Mouse (Mus musculus) liver, embryonic 14.5 days (tissue): ENCODE measurements around the gene Stambp. TPM values are rescaled to one million over a fixed set of nuclear protein-coding genes. Genes with fewer than 3 reads are reported as not detected.

Experiments used
- ATAC-seq: fragments of 200-750 bp; cut with Nextera tagmentation; 2 replicates; pipeline ENCODE4 v1.8.0; 2017; ENCODE audit warnings: moderate number of reproducible peaks, mild to moderate bottlenecking, moderate library complexity; ENCODE audit not compliant: insufficient read depth
- DNase-seq, 3 experiments: peaks; one replicate each; pipeline ENCODE4 v3.0.0-alpha.2; 2012 to 2013; ENCODE audit warnings: low read depth in 3 of 3, low spot score in 3 of 3
- H3K27ac ChIP-seq: fragments of 300-500 bp; sonication (generic); 2 replicates; pipeline ENCODE4 v1.5.1; 2014; ENCODE audit warnings: moderate library complexity, mild to moderate bottlenecking, control low read depth, inconsistent platforms
- H3K27me3 ChIP-seq: fragments of 300-500 bp; sonication (generic); 2 replicates; pipeline ENCODE4 v1.6.1; 2014; ENCODE audit warnings: mild to moderate bottlenecking, low read length, moderate library complexity; ENCODE audit not compliant: control insufficient read depth, insufficient read depth
- H3K36me3 ChIP-seq: fragments of 300-500 bp; sonication (generic); replicated peaks from 2 replicates; pipeline ENCODE4 v1.6.1; 2014; ENCODE audit warnings: low read depth; ENCODE audit not compliant: control insufficient read depth, insufficient read depth
- H3K4me1 ChIP-seq, 2 experiments: fragments of 200-500 bp in 1 of 2; fragments of 300-500 bp in 1 of 2; sonication (generic) in 1 of 2; replicated peaks; 2 replicates each; pipeline ENCODE4 v1.6.1; 2012 to 2014; ENCODE audit warnings: antibody characterized with exemption in 1 of 2, inconsistent platforms in 1 of 2, low read length in 1 of 2; ENCODE audit not compliant: control insufficient read depth in 2 of 2, insufficient read depth in 2 of 2
- H3K4me2 ChIP-seq: fragments of 300-500 bp; sonication (generic); 2 replicates; pipeline ENCODE4 v1.6.1; 2014; ENCODE audit warnings: low read depth, mild to moderate bottlenecking, control low read depth, moderate library complexity
- H3K4me3 ChIP-seq, 2 experiments: fragments of 200-500 bp in 1 of 2; fragments of 300-500 bp in 1 of 2; sonication (generic) in 1 of 2; 2 replicates each; pipeline ENCODE4 v1.5.1; 2012 to 2014; ENCODE audit warnings: low read depth in 2 of 2, low read length in 2 of 2, mild to moderate bottlenecking in 2 of 2, control low read depth in 1 of 2, inconsistent platforms in 1 of 2, moderate library complexity in 1 of 2; ENCODE audit not compliant: insufficient read depth in 1 of 2
- H3K9ac ChIP-seq: fragments of 300-500 bp; sonication (generic); replicated peaks from 2 replicates; pipeline ENCODE4 v1.6.1; 2014; ENCODE audit warnings: mild to moderate bottlenecking, control low read depth, moderate library complexity
- H3K9me3 ChIP-seq: fragments of 300-500 bp; sonication (generic); 2 replicates; pipeline ENCODE4 v1.6.1; 2016; ENCODE audit warnings: low read length, mixed read lengths; ENCODE audit not compliant: control insufficient read depth
- CTCF ChIP-seq: IDR thresholded peaks from 2 replicates; pipeline ENCODE4 v1.5.1; 2016; ENCODE audit warnings: antibody characterized with exemption, low read depth, control low read depth
- EP300 ChIP-seq: IDR thresholded peaks from 2 replicates; pipeline ENCODE4 v1.6.1; 2016; ENCODE audit warnings: antibody characterized with exemption, low read depth
- WGBS: fragments of 180-500 bp; shearing (Covaris S2); extraction: QIAGEN DNeasy Blood & Tissue Kit; methylation state at CpG from one replicate; pipeline ENCODE4 v1.1.7; 2014; ENCODE audit not compliant: insufficient replicate concordance; 5-methylcytosine and 5-hydroxymethylcytosine counted together
- polyA plus RNA-seq, 2 experiments: library from polyadenylated mRNA; depleted of rRNA in 1 of 2; stranded (reverse) in 1 of 2; unstranded in 1 of 2; fragments of >200 nt; fragmentation: Nextera tagmentation in 1 of 2; extraction: Ambion mirVana in 1 of 2; gene quantifications; 2 replicates each; pipeline versions ENCODE4 v1.2.1 to v1.2.3; 2012 to 2014

Stambp gene
- polyA plus RNA-seq, 2 experiments: 6.2 to 9.9 TPM

DNA sequence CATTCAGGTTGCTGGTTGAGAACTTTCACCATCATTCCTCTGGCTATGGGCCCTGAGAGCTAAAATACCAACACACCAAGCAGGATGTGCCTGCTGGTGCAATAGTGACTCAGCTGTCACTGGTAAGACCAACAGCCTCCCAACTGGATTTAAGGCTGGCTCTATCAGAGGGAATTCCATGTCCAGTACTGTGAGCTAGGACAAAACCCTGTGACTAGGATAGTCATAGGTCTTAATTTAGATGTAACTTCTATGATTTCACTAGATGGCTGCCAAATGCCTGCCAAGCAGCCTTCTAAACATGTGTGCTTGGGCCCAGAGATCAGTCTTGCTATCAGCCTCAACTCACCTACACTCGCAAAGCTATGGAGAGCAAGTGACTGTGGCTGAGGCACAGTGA lies 40.4 kb upstream of the Stambp start:
- Histone ChIP-seq H3K9ac (no peak overlapping the region), H3K27ac (no peak overlapping the region), H3K4me3 (no peak overlapping the region), H3K4me1 (no peaks in the 10 kb centered on the region), H3K36me3 (no peaks in the 10 kb centered on the region), H3K4me2 (no peak overlapping the region), H3K27me3 (no peaks in the 10 kb centered on the region), H3K9me3 (no peaks in the 10 kb centered on the region)
- DNase-seq: no peak
- WGBS: 70% methylated on average over 1 of the region's 1 CpGs
- no peak for ATAC-seq
- TF ChIP-seq EP300: no peak
- TF ChIP-seq CTCF: no peak

DNA sequence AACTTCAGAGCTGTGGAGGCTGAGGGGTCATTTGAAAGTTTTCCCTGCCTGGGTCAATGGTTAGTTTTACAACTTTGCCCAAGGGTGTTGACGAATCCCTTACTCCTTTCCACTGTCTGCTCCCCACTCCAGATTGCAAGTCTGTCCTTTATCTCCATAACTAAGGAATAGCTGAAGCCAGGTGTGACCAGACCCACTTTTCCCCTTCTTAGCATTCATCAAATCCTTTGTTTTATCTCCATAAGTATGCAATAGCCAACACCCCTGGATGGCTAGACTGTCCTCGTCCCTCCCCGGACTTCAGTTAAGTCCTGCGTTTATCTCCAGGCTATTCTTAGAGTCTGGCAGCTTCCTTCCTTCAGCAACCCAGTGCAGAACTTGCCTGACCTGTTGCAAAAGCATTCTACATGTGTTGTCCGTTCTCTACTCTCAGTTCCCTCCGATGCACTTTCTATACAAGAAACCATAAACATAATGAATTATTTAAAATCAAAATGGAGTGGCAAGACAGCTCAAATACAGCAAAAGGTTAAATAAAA lies 27.2 kb upstream of the Stambp start:
- DNase-seq: no peak
- Histone ChIP-seq H3K4me1 (no peaks in the 10 kb centered on the region), H3K27ac (no peak overlapping the region), H3K9me3 (no peaks in the 10 kb centered on the region), H3K27me3 (no peaks in the 10 kb centered on the region), H3K4me3 (no peak overlapping the region), H3K36me3 (no peaks in the 10 kb centered on the region), H3K4me2 (0 out of 2 replicates have a peak overlapping the region, but pooled peaks have one; percentile 2), H3K9ac (no peak overlapping the region)
- WGBS: 22% methylated on average over 6 of the region's 6 CpGs
- no peak for TF ChIP-seq EP300
- TF ChIP-seq CTCF: no peak
- no peak for ATAC-seq

DNA sequence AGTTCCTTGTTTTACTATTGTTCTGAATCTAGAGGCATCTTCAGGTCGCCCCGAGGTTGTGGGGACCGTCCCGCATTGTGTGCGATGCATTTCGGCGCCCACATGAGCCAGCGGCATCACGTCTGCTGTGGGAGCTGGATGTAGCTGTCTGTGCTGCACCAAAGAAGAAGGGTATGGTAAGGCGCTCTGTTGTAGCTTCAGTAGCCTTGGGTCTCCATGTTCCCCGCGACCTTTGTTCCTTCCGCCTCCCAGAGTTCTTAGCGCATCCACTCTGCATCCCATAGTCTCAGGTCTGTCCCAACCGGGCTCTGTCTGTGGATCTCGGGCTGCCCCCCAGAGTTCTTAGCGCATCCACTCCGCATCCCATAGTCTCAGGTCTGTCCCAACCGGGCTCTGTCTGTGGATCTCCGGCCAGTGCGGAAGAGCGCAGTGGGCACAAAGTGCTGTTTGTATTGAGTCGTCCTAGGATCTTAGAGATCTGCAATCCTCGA lies 26.6 kb upstream of the Stambp start:
- TF ChIP-seq EP300 (no peak), CTCF (no peak)
- no peak for ATAC-seq
- Histone ChIP-seq H3K4me2 (peak overlapping the region; percentile 47), H3K4me3 (peak overlapping the region; percentile 7 to 20; a peak in 2 of 4 replicates), H3K36me3 (no peaks in the 10 kb centered on the region), H3K9ac (no peak overlapping the region), H3K9me3 (no peaks in the 10 kb centered on the region), H3K27ac (no peak overlapping the region), H3K4me1 (no peaks in the 10 kb centered on the region), H3K27me3 (no peaks in the 10 kb centered on the region)
- DNase-seq: no peak
- 37% methylated on average over 24 of the region's 24 CpGs for WGBS

DNA sequence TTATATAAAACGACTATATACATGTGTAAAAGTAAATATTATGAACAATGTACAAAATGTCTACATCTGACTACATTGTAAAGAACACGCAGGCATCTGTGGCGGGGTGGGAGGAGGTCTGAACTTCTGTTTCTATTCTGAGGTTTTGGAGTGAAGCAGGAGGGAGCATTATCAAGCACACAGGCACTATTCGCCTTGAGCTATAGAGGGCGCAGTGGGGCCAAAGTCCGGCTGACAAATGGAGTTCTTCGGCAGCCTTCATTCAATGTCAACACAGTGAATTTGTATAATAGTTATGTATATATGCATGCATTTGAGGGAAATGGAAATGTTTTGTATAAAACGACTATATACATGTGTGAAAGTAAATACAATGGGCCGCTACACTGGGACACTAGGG lies 26.1 kb upstream of the Stambp start:
- Histone ChIP-seq H3K4me1 (no peaks in the 10 kb centered on the region), H3K9ac (no peak overlapping the region), H3K27me3 (no peaks in the 10 kb centered on the region), H3K4me2 (peak overlapping the region; percentile 47), H3K9me3 (no peaks in the 10 kb centered on the region), H3K4me3 (peak overlapping the region in 1 of 2 experiments; percentile 20; a peak in 1 of 4 replicates), H3K27ac (no peak overlapping the region), H3K36me3 (no peaks in the 10 kb centered on the region)
- DNase-seq (peak in 2 of 3 experiments; percentile 13 to 19), ATAC-seq (no peak)
- TF ChIP-seq EP300 (no peak), CTCF (peak; percentile 63)
- 9% methylated on average over 9 of the region's 9 CpGs for WGBS

DNA sequence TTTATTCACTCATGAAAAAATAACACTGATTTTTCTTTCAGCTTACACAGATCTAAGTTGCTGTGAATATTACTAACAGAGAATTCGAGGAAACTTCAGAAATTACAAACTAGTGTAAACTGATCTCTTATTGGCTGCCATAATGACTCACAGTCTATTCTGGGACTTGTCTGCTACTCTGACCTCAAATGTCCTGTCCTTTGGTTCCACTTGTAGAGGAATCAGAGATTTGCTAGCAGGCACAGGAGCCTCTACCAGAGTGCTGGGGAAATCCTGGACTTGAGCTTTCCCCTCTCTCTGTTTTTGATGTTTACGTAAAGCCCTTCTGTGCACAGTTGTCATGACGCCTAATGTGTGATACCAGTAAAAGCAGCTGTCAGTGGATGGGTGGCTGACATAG lies 25.5 kb upstream of the Stambp start:
- Histone ChIP-seq H3K4me2 (no peak overlapping the region), H3K27ac (no peak overlapping the region), H3K36me3 (no peaks in the 10 kb centered on the region), H3K9ac (no peak overlapping the region), H3K27me3 (no peaks in the 10 kb centered on the region), H3K9me3 (no peaks in the 10 kb centered on the region), H3K4me3 (no peak overlapping the region), H3K4me1 (no peaks in the 10 kb centered on the region)
- TF ChIP-seq EP300 (no peak), CTCF (no peak)
- DNase-seq: no peak
- 40% methylated on average over 3 of the region's 3 CpGs for WGBS
- no peak for ATAC-seq
